Mouse (Mus musculus): ENCODE data around the gene 1110032A03Rik. TPM values are rescaled to one million over a fixed set of nuclear protein-coding genes. Genes with fewer than 3 reads are reported as not detected.
A peak's percentile ranks its signal among the peaks of the same experiment; 100 is the strongest.

The 1110032A03Rik gene
- polyA plus RNA-seq, 1 experiment from 2014 or later, result 37.7 TPM

DNA sequence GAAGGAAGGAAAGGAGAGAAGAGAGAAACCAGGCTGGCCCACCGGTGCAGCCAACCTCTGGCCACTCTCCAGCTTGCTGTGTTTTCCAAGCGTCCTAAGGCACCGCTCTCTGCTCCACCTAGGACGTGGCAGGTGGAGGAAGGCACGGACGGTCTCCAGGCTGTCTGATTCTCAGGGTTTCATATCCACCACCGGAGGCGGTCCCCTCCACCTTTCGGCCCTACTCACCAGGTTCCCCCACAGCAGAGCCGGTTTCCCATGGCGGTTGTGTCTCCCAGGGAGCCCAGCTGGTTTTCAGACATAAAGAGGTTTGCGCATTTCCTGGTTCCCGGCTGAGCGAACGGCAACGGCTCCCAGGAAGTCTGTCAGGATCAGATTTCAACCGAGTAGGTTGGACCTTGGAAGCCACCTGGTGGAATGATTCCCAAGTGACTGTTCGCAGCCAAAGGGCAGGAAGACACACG is 29.1 kb downstream of the 1110032A03Rik start, which contains the start of gene 2310030G06Rik:
Gene 2310030G06Rik (minus strand): TSS at position 323 of the 464 bp plus-strand sequence.
- Histone ChIP-seq H3K9me3 (ENCODE audit: control insufficient read depth, low read length) (no peaks in the 10 kb centered on the region), H3K27ac (ENCODE audit: low read depth, low read length) (no peak within 1 kb of the TSS), H3K27me3 (ENCODE audit: control insufficient read depth, insufficient read depth, low read length) (no peaks in the 10 kb centered on the region; the same call in 1 of the 2 replicates), H3K36me3 (ENCODE audit: control insufficient read depth, insufficient read depth, low read length) (no peaks in the 10 kb centered on the region), H3K4me3 (ENCODE audit: low read depth, low read length) (peak within 1 kb of the TSS; percentile 28), H3K4me2 (peak within 1 kb of the TSS; percentile 53), H3K4me1 (ENCODE audit: control insufficient read depth, insufficient read depth, low read length) (peaks cover 2% of the 10 kb centered on the region; the same call in 1 of the 2 replicates), H3K9ac (ENCODE audit: low read length) (peak within 1 kb of the TSS; percentile 59)
- DNase-seq (ENCODE audit: low spot score, missing footprints) (peak; percentile 82), ATAC-seq (ENCODE audit: low FRiP score) (no peak)
- 1% methylated on average over 19 of the region's 19 CpGs for WGBS

DNA sequence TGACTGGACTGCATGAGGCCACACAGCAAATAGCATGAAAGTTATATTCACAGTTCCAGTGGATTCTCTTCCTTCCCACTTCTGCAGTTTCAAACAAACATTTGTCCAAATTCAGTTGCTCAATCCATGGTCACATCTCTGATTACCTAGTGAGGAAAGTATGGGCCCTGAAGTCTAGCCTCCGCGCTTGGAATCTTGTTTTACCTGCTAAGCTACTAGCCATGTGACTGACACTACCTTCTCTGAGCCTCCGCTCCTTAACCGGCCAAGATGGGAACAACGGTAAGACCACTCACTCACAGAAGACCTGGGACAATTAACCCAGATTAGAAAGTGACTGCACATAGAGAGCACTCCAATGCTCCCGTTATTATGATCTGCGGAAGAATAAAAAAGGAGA is 29.5 kb downstream of the 1110032A03Rik start:
- no peak for DNase-seq (ENCODE audit: low spot score, missing footprints)
- peak overlapping the region; percentile 59 for H3K9ac ChIP-seq (ENCODE audit: low read length)
- ATAC-seq (ENCODE audit: low FRiP score), result no peak

DNA sequence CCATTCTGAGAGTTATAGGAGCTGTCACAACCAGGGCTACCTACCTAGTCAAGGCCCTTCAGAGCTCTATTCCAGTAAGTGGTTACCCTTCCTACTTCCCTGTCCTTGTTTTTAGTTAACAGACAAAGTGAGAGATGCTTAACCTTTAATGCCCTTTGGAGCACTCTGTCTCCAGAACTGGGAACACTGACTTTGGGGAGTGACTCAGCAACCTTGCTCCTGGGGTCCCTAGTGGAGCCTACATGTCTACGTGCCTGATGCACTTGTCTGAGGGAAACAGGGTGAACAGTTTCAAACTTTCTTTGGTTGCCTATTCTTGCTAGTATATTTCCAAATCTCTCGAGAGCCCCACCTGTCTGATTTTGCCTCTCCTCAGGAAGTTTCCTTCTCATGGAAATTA is 32.6 kb downstream of the 1110032A03Rik start:
- Histone ChIP-seq H3K9ac (ENCODE audit: low read length) (no peak overlapping the region), H3K4me1 (ENCODE audit: control insufficient read depth, insufficient read depth, low read length) (peaks cover 2% of the 10 kb centered on the region; the same call in 1 of the 2 replicates), H3K27me3 (ENCODE audit: control insufficient read depth, insufficient read depth, low read length) (no peaks in the 10 kb centered on the region; the same call in 1 of the 2 replicates), H3K9me3 (ENCODE audit: control insufficient read depth, low read length) (no peaks in the 10 kb centered on the region), H3K36me3 (ENCODE audit: control insufficient read depth, insufficient read depth, low read length) (no peaks in the 10 kb centered on the region), H3K4me3 (ENCODE audit: low read depth, low read length) (no peak overlapping the region), H3K27ac (ENCODE audit: low read depth, low read length) (no peak overlapping the region), H3K4me2 (no peak overlapping the region)
- WGBS, result 78% methylated on average over 2 of the region's 2 CpGs
- ATAC-seq (ENCODE audit: low FRiP score) (no peak), DNase-seq (ENCODE audit: low spot score, missing footprints) (no peak)

More for the DNA sequence above, 29.5 kb downstream of the 1110032A03Rik start:
- Histone ChIP-seq H3K27ac (ENCODE audit: low read depth, low read length) (no peak overlapping the region), H3K4me2 (peak overlapping the region; percentile 53), H3K9me3 (ENCODE audit: control insufficient read depth, low read length) (no peaks in the 10 kb centered on the region), H3K4me1 (ENCODE audit: control insufficient read depth, insufficient read depth, low read length) (peaks cover 2% of the 10 kb centered on the region; the same call in 1 of the 2 replicates), H3K4me3 (ENCODE audit: low read depth, low read length) (peak overlapping the region; percentile 28), H3K27me3 (ENCODE audit: control insufficient read depth, insufficient read depth, low read length) (no peaks in the 10 kb centered on the region; the same call in 1 of the 2 replicates), H3K36me3 (ENCODE audit: control insufficient read depth, insufficient read depth, low read length) (no peaks in the 10 kb centered on the region)
- WGBS, result 14% methylated on average over 7 of the region's 7 CpGs

DNA sequence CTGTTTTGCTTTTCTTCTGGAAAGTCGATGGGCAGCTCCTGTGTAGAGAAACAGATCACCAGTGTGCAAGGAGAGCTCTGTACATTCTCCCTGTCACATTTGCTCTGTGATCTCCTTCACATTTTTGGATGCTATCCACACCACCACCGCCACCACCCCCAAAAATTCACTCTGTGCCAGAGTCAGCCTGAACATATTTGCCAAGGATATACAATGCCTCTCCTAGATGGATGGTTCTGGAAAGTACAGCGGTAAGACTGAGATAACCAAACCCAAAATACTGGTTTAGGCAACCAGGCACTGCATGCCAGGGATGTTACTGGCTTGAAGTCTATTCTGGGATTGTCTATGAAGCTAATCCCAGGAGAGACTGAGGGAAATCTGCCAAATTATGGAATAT is 33.1 kb downstream of the 1110032A03Rik start:
- Histone ChIP-seq H3K9me3 (ENCODE audit: control insufficient read depth, low read length) (no peaks in the 10 kb centered on the region), H3K27ac (ENCODE audit: low read depth, low read length) (no peak overlapping the region), H3K27me3 (ENCODE audit: control insufficient read depth, insufficient read depth, low read length) (no peaks in the 10 kb centered on the region; the same call in 1 of the 2 replicates), H3K4me1 (ENCODE audit: control insufficient read depth, insufficient read depth, low read length) (peaks cover 2% of the 10 kb centered on the region; the same call in 1 of the 2 replicates), H3K4me2 (no peak overlapping the region), H3K4me3 (ENCODE audit: low read depth, low read length) (no peak overlapping the region), H3K9ac (ENCODE audit: low read length) (no peak overlapping the region), H3K36me3 (ENCODE audit: control insufficient read depth, insufficient read depth, low read length) (no peaks in the 10 kb centered on the region)
- no peak for ATAC-seq (ENCODE audit: low FRiP score)
- 84% methylated on average over 3 of the region's 3 CpGs for WGBS
- no peak for DNase-seq (ENCODE audit: low spot score, missing footprints)

DNA sequence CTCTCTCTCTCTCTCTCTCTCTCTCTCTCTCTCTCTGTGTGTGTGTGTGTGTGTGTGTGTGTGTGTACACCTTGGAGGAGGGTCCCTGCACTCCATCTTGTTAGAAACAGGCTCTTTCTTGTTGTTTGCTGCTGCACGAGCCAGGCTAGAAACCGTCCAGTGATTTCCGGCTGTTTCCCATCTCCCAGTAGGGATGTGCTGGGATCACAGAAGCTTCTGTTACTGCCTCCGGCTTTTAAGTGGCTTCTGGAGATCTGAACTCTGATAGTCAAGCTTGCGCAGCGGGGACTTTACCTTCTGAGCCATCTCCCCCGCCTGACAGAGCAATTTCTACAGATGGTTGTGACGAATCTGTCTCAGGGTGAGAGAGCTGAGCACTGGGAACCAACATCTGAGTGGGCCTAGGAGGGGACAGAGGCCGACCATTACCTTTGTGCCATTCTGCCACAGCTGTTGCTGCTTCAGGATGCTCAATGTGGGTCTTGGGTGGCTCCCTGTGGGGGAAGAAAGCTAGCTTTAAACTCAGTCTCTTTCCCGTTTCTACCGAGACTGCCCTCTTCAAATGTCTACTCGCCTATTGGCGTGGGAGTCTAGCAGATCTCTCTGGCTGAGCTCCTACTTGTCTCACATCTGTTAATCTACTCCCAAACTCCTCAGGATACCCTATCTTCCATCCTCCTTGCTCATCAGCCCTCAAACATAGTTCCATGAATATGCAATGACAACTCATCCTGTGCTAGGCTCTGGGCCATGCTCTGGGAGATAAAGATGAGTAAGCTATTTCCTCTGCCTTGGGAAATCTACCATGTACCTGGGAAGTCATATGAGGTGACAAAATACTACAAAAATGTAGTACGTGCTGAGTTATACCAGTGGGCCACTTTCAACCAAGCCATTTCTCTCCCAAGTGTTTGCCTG is 34.2 kb downstream of the 1110032A03Rik start:
- ATAC-seq (ENCODE audit: low FRiP score) (no peak), DNase-seq (ENCODE audit: low spot score, missing footprints) (peak; percentile 81)
- Histone ChIP-seq H3K4me3 (ENCODE audit: low read depth, low read length) (no peak overlapping the region), H3K4me2 (no peak overlapping the region), H3K9ac (ENCODE audit: low read length) (no peak overlapping the region), H3K36me3 (ENCODE audit: control insufficient read depth, insufficient read depth, low read length) (no peaks in the 10 kb centered on the region), H3K4me1 (ENCODE audit: control insufficient read depth, insufficient read depth, low read length) (peaks cover 2% of the 10 kb centered on the region; the same call in 1 of the 2 replicates), H3K27ac (ENCODE audit: low read depth, low read length) (no peak overlapping the region), H3K9me3 (ENCODE audit: control insufficient read depth, low read length) (no peaks in the 10 kb centered on the region), H3K27me3 (ENCODE audit: control insufficient read depth, insufficient read depth, low read length) (no peaks in the 10 kb centered on the region; the same call in 1 of the 2 replicates)
- WGBS, result 90% methylated on average over 14 of the region's 14 CpGs

DNA sequence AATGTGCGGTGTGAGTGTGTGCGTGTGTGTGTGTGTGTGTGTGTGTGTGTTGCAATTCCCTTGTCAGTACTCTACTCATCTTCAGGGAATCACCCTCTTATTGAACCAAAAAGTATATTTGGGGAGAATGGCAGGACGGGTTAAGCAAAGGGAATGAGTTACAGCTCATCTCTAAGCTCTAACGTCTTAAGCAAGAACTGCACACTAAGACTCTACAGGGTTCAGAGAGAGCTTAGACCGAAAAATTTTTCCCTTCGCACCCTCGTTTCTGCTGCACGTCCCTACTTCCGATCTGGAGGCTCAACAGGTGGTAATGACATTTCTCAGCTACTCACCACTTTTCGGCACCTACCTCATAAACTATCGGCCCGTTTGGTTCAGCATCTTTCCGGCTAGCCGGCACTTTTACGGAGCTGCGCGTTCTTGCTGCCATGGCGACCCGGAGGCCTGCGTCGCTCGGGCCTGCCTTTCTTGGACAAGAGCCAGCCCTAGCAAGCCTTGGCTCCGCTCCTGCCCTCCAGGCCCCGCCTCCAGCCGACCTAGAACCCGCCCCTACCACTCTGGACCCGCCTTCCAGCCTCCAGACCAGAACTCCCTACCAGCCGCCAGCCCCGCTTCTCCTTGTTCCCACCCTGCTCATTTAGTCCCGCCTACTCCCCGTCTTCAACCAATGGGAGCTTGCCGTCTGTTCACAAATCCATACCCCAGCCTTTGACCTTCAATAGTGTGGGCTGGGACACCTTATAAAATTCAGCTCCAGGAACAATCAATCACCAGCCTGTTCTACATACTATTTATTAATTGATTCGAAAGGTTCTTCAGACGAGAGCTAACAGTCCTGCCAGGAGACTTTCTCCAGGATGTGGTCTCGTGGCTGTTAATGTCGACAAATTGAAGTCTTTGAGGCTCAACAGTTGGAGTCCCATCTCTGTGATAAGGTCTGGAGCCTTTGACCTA is 36.1 kb downstream of the 1110032A03Rik start, which contains the start of gene Dixdc1:
Gene Dixdc1 (minus strand): TSS at position 604 of the 957 bp plus-strand sequence.
- peak within 1 kb of the TSS; percentile 42 for H3K4me2 ChIP-seq
- no peaks in the 10 kb centered on the region for H3K9me3 ChIP-seq (ENCODE audit: control insufficient read depth, low read length)
- peak within 1 kb of the TSS; percentile 15 for H3K4me3 ChIP-seq (ENCODE audit: low read depth, low read length)
- no peaks in the 10 kb centered on the region for H3K36me3 ChIP-seq (ENCODE audit: control insufficient read depth, insufficient read depth, low read length)
- H3K4me1 ChIP-seq (ENCODE audit: control insufficient read depth, insufficient read depth, low read length), result no peaks in the 10 kb centered on the region
- no peaks in the 10 kb centered on the region for H3K27me3 ChIP-seq (ENCODE audit: control insufficient read depth, insufficient read depth, low read length)
- ATAC-seq (ENCODE audit: low FRiP score) (peak; percentile 97), DNase-seq (ENCODE audit: low spot score, missing footprints) (peak; percentile 98)
- no peak within 1 kb of the TSS for H3K27ac ChIP-seq (ENCODE audit: low read depth, low read length)
- H3K9ac ChIP-seq (ENCODE audit: low read length), result no peak within 1 kb of the TSS
- WGBS, result 14% methylated on average over 36 of the region's 36 CpGs

DNA sequence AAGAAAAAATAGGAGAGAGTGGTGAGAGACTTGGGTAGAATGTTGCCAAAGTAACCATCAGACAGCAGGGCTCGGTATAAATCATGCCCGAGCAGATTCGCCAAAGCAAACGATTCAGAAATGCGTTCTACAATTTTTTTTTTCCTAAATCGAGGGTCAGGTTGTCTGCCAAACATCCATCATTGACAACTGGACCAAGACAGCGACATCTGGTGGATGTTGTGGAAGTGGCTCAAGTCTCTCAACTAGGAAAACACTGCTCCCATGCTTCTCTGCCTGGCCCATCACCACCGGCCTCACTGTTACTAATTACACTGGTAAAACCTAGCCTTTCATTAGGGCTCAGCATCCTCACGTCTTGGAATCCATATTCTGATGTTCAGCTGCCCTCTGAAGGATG is 40.3 kb downstream of the 1110032A03Rik start:
- no peak overlapping the region for H3K9ac ChIP-seq (ENCODE audit: low read length)
- no peak overlapping the region for H3K4me2 ChIP-seq
- no peak for DNase-seq (ENCODE audit: low spot score, missing footprints)
- H3K4me1 ChIP-seq (ENCODE audit: control insufficient read depth, insufficient read depth, low read length), result peaks cover 12% of the 10 kb centered on the region
- no peak overlapping the region for H3K4me3 ChIP-seq (ENCODE audit: low read depth, low read length)
- H3K36me3 ChIP-seq (ENCODE audit: control insufficient read depth, insufficient read depth, low read length), result no peaks in the 10 kb centered on the region
- H3K27ac ChIP-seq (ENCODE audit: low read depth, low read length), result no peak overlapping the region
- no peaks in the 10 kb centered on the region for H3K27me3 ChIP-seq (ENCODE audit: control insufficient read depth, insufficient read depth, low read length)
- no peaks in the 10 kb centered on the region for H3K9me3 ChIP-seq (ENCODE audit: control insufficient read depth, low read length)
- no peak for ATAC-seq (ENCODE audit: low FRiP score)
- WGBS, result 6% methylated on average over 9 of the region's 9 CpGs

DNA sequence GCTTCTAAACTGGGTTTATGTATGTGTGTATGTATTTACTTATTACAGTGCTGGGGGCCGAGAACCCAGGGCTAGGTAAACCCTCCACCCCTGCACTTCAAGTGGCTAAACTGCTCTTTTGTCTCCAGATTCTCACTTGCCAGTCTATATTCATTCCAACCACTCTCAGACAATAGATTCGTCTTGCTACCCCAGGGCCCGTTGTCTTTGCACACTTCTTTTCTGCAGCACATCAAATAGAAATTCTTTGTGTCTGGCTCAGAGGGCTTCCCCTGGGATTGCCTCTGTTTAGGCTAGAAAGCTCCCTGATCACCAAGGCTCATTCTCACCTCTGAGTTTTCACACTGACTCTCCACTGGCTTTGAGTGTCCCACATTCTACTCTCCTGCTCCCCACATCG is 42.8 kb downstream of the 1110032A03Rik start:
- Histone ChIP-seq H3K27ac (ENCODE audit: low read depth, low read length) (no peak overlapping the region), H3K4me3 (ENCODE audit: low read depth, low read length) (no peak overlapping the region), H3K4me1 (ENCODE audit: control insufficient read depth, insufficient read depth, low read length) (peaks cover 16% of the 10 kb centered on the region), H3K9ac (ENCODE audit: low read length) (no peak overlapping the region), H3K27me3 (ENCODE audit: control insufficient read depth, insufficient read depth, low read length) (no peaks in the 10 kb centered on the region), H3K36me3 (ENCODE audit: control insufficient read depth, insufficient read depth, low read length) (no peaks in the 10 kb centered on the region), H3K9me3 (ENCODE audit: control insufficient read depth, low read length) (no peaks in the 10 kb centered on the region), H3K4me2 (no peak overlapping the region)
- ATAC-seq (ENCODE audit: low FRiP score) (no peak), DNase-seq (ENCODE audit: low spot score, missing footprints) (peak; percentile 91)
- WGBS, result 10% methylated on average over 4 of the region's 4 CpGs
